Mouse (Mus musculus) stomach, embryonic 14.5 days (tissue): Measurements from ENCODE around the gene Wfs1. TPM values are rescaled to one million over a fixed set of nuclear protein-coding genes. Genes with fewer than 3 reads are reported as not detected.

Experiments
- ATAC-seq: fragments of 200-750 bp; cut with Nextera tagmentation; 2 replicates; pipeline ENCODE4 v1.8.0; 2017; ENCODE audit warnings: low read depth, moderate TSS enrichment; ENCODE audit not compliant: insufficient number of reproducible peaks, insufficient read depth, low FRiP score
- H3K27ac ChIP-seq: fragments of 300-500 bp; sonication (generic); 2 replicates; pipeline ENCODE4 v1.5.1; 2014; ENCODE audit warnings: mild to moderate bottlenecking, low read length, moderate library complexity, mixed read lengths
- H3K27me3 ChIP-seq: fragments of 300-500 bp; sonication (generic); 2 replicates; pipeline ENCODE4 v1.6.1; 2014; ENCODE audit warnings: low read length, control low read depth, mixed read lengths; ENCODE audit not compliant: control insufficient read depth, insufficient read depth
- H3K36me3 ChIP-seq: fragments of 300-500 bp; sonication (generic); 2 replicates; pipeline ENCODE4 v1.6.1; 2014; ENCODE audit warnings: mild to moderate bottlenecking, control low read depth, low read length, moderate library complexity, mixed read lengths; ENCODE audit not compliant: control insufficient read depth, insufficient read depth
- H3K4me1 ChIP-seq: fragments of 300-500 bp; sonication (generic); 2 replicates; pipeline ENCODE4 v1.6.1; 2014; ENCODE audit warnings: low read length, control low read depth, mixed read lengths; ENCODE audit not compliant: control insufficient read depth, insufficient read depth
- H3K4me2 ChIP-seq: fragments of 300-500 bp; sonication (generic); replicated peaks from 2 replicates; pipeline ENCODE4 v1.6.1; 2014; ENCODE audit warnings: low read depth, low read length, control low read depth
- H3K4me3 ChIP-seq: fragments of 300-500 bp; sonication (generic); 2 replicates; pipeline ENCODE4 v1.5.1; 2014; ENCODE audit warnings: low read depth, low read length, control low read depth
- H3K9ac ChIP-seq: fragments of 300-500 bp; sonication (generic); replicated peaks from 2 replicates; pipeline ENCODE4 v1.6.1; 2014; ENCODE audit warnings: low read depth, mild to moderate bottlenecking, control low read depth, low read length, moderate library complexity, mixed read lengths
- H3K9me3 ChIP-seq: fragments of 300-500 bp; sonication (generic); 2 replicates; pipeline ENCODE4 v1.6.1; 2016; ENCODE audit warnings: low read depth, low read length, control low read depth; ENCODE audit not compliant: control insufficient read depth
- WGBS: fragments of 180-500 bp; shearing (Covaris S2); extraction: QIAGEN DNeasy Blood & Tissue Kit; methylation state at CpG from one replicate; pipeline ENCODE4 v1.1.7; 2014; 5-methylcytosine and 5-hydroxymethylcytosine counted together
- polyA plus RNA-seq: library from polyadenylated mRNA; unstranded; fragments of >200 nt; fragmentation: Nextera tagmentation; extraction: Ambion mirVana; gene quantifications from 2 replicates; pipeline ENCODE4 v1.2.1, GENCODE M21; 2014

The Wfs1 gene
- polyA plus RNA-seq, 1 experiment from 2014 or later: 9.4 TPM

DNA sequence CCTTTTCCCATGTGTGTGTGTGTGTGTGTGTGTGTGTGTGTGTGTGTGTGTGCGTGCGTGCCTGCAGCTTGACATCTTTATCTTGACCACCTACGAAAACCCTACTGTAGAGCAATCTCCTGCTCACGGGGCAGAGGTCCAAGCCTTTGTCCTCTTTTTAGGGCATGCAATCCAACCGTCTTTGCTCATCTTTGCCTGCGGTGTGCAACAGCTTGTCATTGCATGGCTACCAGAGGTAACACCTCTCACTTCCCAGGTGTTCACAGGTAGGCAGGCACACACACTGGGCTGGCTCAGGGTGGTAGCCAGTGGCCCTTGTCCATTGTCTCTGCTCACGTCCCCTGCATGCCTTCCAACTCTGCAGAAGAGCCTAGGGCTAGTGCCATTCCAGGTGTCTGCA lies 71.0 kb downstream of the Wfs1 start:
- WGBS: 74% methylated on average over 7 of the region's 7 CpGs
- Histone ChIP-seq H3K4me3 (no peak overlapping the region), H3K36me3 (no peaks in the 10 kb centered on the region), H3K4me1 (no peaks in the 10 kb centered on the region), H3K9ac (no peak overlapping the region), H3K4me2 (no peak overlapping the region), H3K9me3 (no peaks in the 10 kb centered on the region), H3K27ac (no peak overlapping the region), H3K27me3 (no peaks in the 10 kb centered on the region)
- no peak for ATAC-seq

DNA sequence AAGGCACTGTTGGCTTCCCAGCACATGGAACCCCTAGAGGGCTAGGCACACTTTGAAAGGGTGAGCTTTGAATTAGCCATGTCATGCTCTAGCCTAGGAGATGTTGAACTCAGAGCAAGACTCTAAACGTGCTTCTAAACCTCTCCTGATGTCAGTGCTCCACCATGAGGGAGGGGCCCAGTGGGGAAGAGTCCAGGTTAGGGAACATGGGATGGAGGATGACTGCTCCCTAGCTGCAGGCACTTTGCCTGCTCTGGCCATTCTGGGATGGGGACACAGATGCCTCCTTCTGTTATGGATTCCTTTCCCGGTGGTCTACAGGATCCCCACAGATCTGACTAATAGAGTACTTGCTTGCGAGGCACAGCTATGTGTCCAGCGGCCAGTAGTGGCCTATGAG lies 71.8 kb downstream of the Wfs1 start:
- Histone ChIP-seq H3K4me3 (no peak overlapping the region), H3K9me3 (no peaks in the 10 kb centered on the region), H3K9ac (no peak overlapping the region), H3K4me1 (no peaks in the 10 kb centered on the region), H3K36me3 (no peaks in the 10 kb centered on the region), H3K4me2 (no peak overlapping the region), H3K27me3 (0 out of 2 replicates have a peak, but pooled peaks cover 2% of the 10 kb centered on the region), H3K27ac (no peak overlapping the region)
- no peak for ATAC-seq
- 70% methylated on average over 4 of the region's 4 CpGs for WGBS

DNA sequence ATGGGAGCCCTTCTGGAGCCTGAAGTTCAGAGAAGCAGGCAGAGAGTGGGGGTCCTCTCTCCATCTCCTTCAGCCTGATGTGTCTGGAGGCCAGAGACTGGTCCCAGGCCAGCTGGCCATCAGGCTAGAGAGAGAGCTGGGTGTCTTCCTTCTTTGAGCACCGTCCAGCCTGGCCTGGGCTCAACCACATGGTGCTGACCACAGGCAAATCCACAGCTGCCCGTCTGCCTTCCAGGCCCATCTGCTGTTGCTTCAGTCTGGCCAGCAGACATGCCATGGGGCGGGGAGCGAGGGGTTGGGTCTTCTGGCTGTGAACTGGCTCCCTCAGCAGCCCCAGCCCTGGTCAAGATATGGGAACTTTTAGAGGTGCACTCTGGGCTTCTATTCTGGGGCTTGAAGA lies 72.4 kb downstream of the Wfs1 start:
- Histone ChIP-seq H3K4me2 (no peak overlapping the region), H3K27ac (no peak overlapping the region), H3K36me3 (no peaks in the 10 kb centered on the region), H3K27me3 (0 out of 2 replicates have a peak, but pooled peaks cover 7% of the 10 kb centered on the region), H3K4me1 (no peaks in the 10 kb centered on the region), H3K9ac (no peak overlapping the region), H3K4me3 (no peak overlapping the region), H3K9me3 (no peaks in the 10 kb centered on the region)
- ATAC-seq: no peak
- WGBS: 70% methylated on average over 4 of the region's 4 CpGs

Other genes with a start within 250 kb of the Wfs1 start
- 19.1 and 23.5 TPM in 2 replicates for gene Bloc1s4, start 240.6 kb downstream of the Wfs1 start, polyA plus RNA-seq
- 477 and 531 TPM in 2 replicates for gene Mrfap1, start 192.4 kb downstream of the Wfs1 start, polyA plus RNA-seq
- 13.4 and 16.4 TPM in 2 replicates for gene Man2b2, start 158.6 kb downstream of the Wfs1 start, polyA plus RNA-seq
- gene Ppp2r2c, start 120.7 kb downstream of the Wfs1 start, polyA plus RNA-seq: 0.88 and 1.0 TPM in 2 replicates
- 0.12 TPM in 1 of 2 replicates, not detected in the other for gene Gm1043, start 96.2 kb upstream of the Wfs1 start, polyA plus RNA-seq